Mouse (Mus musculus): ENCODE data around the gene Decr2.

DNA sequence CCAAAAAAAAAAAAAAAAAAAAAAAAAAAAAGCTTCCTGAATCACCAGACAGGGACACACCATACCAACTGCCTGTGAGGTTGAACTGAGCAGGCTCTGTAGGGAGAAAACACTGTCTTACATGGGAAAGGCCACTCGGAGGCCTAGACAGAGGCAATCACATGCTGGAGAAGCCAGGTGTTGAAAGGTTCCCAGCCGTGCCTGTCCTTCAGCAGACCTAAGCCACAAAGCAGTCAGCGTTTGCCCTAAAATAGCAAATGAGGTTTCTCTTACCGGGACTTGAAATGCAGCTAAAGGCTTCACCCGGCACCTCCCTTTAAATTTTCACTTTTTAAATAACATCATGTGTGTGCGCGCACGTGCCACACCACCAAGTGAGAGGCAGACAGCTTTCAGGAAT lies 42.0 kb downstream of the Decr2 start:
- TF ChIP-seq CTCF (IDR thresholded peaks at IDR 0.05; ENCODE audit: control insufficient read depth, insufficient read depth, insufficient replicate concordance, low read depth, low read length) (no peak), POLR2A (IDR thresholded peaks at IDR 0.05; ENCODE audit: control insufficient read depth, low read depth, low read length) (no peak)

All from testis, adult 2 months (tissue).